Mouse (Mus musculus) heart, postnatal 0 days (tissue): ENCODE results near the gene Lyrm4. TPM values are rescaled to one million over a fixed set of nuclear protein-coding genes. Genes with fewer than 3 reads are reported as not detected.

ENCODE experiments used
- ATAC-seq: fragments of 200-750 bp; cut with Nextera tagmentation; 2 replicates; pipeline ENCODE4 v1.8.0; 2017; ENCODE audit warnings: low read depth, moderate number of reproducible peaks, moderate library complexity; ENCODE audit not compliant: insufficient read depth
- DNase-seq: peaks from one replicate; pipeline ENCODE4 v3.0.0-alpha.2; 2016; ENCODE audit warnings: low spot score
- H3K27ac ChIP-seq: fragments of 300-500 bp; sonication (generic); 2 replicates; pipeline ENCODE4 v1.5.1; 2014; ENCODE audit warnings: low read depth, mild to moderate bottlenecking
- H3K27me3 ChIP-seq: fragments of 300-500 bp; sonication (generic); 2 replicates; pipeline ENCODE4 v1.6.1; 2014; ENCODE audit warnings: low read length, mixed read lengths; ENCODE audit not compliant: control insufficient read depth, insufficient read depth
- H3K36me3 ChIP-seq: fragments of 300-500 bp; sonication (generic); replicated peaks from 2 replicates; pipeline ENCODE4 v1.6.1; 2014; ENCODE audit warnings: low read length, mixed read lengths; ENCODE audit not compliant: control insufficient read depth, insufficient read depth
- H3K4me1 ChIP-seq: fragments of 300-500 bp; sonication (generic); 2 replicates; pipeline ENCODE4 v1.6.1; 2014; ENCODE audit warnings: antibody characterized with exemption; ENCODE audit not compliant: control insufficient read depth, insufficient read depth
- H3K4me2 ChIP-seq: fragments of 300-500 bp; sonication (generic); 2 replicates; pipeline ENCODE4 v1.6.1; 2014; ENCODE audit warnings: low read depth, mild to moderate bottlenecking, low read length, moderate library complexity
- H3K4me3 ChIP-seq: fragments of 300-500 bp; sonication (generic); 2 replicates; pipeline ENCODE4 v1.5.1; 2014; ENCODE audit warnings: low read depth, low read length
- H3K9ac ChIP-seq: fragments of 300-500 bp; sonication (generic); replicated peaks from 2 replicates; pipeline ENCODE4 v1.6.1; 2014; ENCODE audit warnings: low read depth, low read length, mixed read lengths
- H3K9me3 ChIP-seq: fragments of 300-500 bp; sonication (generic); replicated peaks from 2 replicates; pipeline ENCODE4 v1.6.1; 2016; ENCODE audit warnings: low read length; ENCODE audit not compliant: control insufficient read depth
- CTCF ChIP-seq: IDR thresholded peaks from 2 replicates; pipeline ENCODE4 v1.5.1; 2016; ENCODE audit warnings: antibody characterized with exemption, control low read depth, low read depth
- EP300 ChIP-seq: IDR thresholded peaks from 2 replicates; pipeline ENCODE4 v1.6.1; 2016; ENCODE audit warnings: antibody characterized with exemption, low read depth
- WGBS: fragments of 180-500 bp; shearing (Covaris S2); extraction: QIAGEN DNeasy Blood & Tissue Kit; methylation state at CpG from one replicate; pipeline ENCODE4 v1.1.7; 2014; 5-methylcytosine and 5-hydroxymethylcytosine counted together
- polyA plus RNA-seq: library from polyadenylated mRNA; unstranded; fragments of >200 nt; fragmentation: Nextera tagmentation; extraction: Ambion mirVana; gene quantifications from 2 replicates; pipeline ENCODE4 v1.2.1, GENCODE M21; 2015
- total RNA-seq: library from RNA; depleted of rRNA; stranded (reverse); fragments of >200 nt; gene quantifications from 2 replicates; pipeline ENCODE4 v1.2.3, GENCODE M21; 2014; ENCODE audit warnings: low replicate concordance

Lyrm4 gene
- total and polyA plus RNA-seq, 2 experiments from 2014 or later, result 7.7 to 29.9 TPM

DNA sequence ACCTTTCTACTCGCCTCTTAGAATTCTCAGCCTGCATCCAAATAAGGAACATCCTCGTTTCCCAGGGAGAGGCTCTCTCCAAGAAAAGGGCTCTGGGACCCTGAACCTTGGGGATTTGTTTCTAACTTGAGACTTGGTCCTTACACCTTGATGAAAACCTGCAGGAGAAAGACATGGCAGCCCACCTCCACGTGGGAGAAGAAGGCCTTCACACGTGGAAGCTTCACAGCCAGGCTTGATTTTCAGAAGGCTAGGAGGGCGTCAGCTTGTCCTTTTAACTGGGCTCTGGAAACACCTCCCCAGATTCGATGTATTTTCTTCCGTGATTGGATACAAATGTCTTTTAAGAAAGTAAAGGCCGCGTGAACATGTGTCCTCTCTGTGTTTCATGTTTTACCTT is 147.5 kb downstream of the Lyrm4 start:
- no peaks in the 10 kb centered on the region for H3K9me3 ChIP-seq
- 51% methylated on average over 9 of the region's 9 CpGs for whole genome bisulfite sequencing
- peaks cover 11% of the 10 kb centered on the region for H3K27me3 ChIP-seq
- H3K27ac ChIP-seq, result no peak overlapping the region
- H3K4me2 ChIP-seq, result peak overlapping the region; percentile 100
- peak overlapping the region; percentile 69 for H3K4me3 ChIP-seq
- TF ChIP-seq EP300 (no peak), CTCF (no peak)
- H3K4me1 ChIP-seq, result peaks cover 10% of the 10 kb centered on the region
- H3K9ac ChIP-seq, result 0 out of 2 replicates have a peak overlapping the region, but pooled peaks have one; percentile 64
- DNase-seq (no peak), ATAC-seq (no peak)
- no peaks in the 10 kb centered on the region for H3K36me3 ChIP-seq

DNA sequence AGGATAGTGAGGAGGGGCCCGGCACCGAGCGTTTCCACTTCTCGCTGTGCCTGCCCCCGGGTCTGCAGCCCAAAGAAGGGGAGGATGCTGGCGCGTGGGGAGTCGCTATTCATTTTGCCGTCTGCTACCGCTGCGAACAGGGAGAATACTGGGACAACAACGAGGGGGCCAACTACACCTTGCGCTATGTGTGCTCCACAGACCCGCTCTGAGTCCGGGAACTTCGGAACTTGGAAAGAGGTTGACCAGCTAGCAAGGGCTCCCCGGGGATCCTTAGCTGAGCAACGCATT is 147.9 kb downstream of the Lyrm4 start:
- DNase-seq, result no peak
- peaks cover 11% of the 10 kb centered on the region for H3K27me3 ChIP-seq
- WGBS, result 3% methylated on average over 18 of the region's 18 CpGs

DNA sequence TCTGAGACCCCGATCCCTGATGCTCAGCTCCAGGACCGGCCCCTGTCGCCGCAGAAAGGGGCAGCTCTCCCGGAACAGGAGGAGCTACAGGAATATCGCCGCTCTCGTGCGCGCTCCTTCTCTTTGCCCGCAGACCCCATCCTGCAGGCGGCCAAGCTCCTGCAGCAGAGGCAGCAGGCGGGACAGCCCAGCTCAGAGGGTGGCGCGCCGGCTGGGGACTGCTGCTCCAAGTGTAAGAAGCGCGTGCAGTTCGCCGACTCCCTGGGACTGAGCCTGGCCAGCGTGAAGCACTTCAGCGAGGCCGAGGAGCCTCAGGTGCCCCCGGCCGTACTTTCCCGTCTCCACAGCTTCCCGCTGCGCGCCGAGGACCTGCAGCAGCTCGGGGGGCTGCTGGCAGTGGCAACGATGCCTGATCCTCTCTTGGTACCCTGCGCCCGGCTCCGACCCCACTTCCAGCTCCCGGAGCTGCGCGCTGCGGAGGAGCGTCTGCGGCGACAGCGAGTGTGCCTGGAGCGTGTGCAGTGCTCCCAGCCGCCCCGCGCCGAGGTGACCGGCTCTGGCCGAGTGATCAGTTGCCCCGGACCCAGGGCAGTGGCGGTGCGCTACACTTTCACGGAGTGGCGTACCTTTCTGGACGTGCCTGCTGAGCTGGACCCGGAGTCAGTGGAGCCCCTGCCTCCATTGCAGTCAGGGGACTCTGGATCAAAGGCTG is 148.5 kb downstream of the Lyrm4 start:
- Histone ChIP-seq H3K4me3 (peak overlapping the region; percentile 69), H3K4me2 (peak overlapping the region; percentile 100), H3K9me3 (no peaks in the 10 kb centered on the region), H3K4me1 (peaks cover 10% of the 10 kb centered on the region), H3K27me3 (peaks cover 11% of the 10 kb centered on the region), H3K36me3 (no peaks in the 10 kb centered on the region), H3K9ac (peak overlapping the region; percentile 64), H3K27ac (no peak overlapping the region)
- under 1% methylated on average over 57 of the region's 57 CpGs for WGBS
- DNase-seq, result peak; percentile 27
- peak; percentile 69 for ATAC-seq
- TF ChIP-seq EP300 (no peak), CTCF (no peak; the same call in 1 of the 2 replicates)

More for the DNA sequence above, 147.9 kb downstream of the Lyrm4 start:
- Histone ChIP-seq H3K4me3 (peak overlapping the region; percentile 69), H3K4me1 (peaks cover 10% of the 10 kb centered on the region), H3K27ac (no peak overlapping the region), H3K9me3 (no peaks in the 10 kb centered on the region), H3K9ac (peak overlapping the region; percentile 64), H3K36me3 (no peaks in the 10 kb centered on the region), H3K4me2 (peak overlapping the region; percentile 100)
- TF ChIP-seq CTCF (no peak), EP300 (no peak)
- ATAC-seq, result no peak

DNA sequence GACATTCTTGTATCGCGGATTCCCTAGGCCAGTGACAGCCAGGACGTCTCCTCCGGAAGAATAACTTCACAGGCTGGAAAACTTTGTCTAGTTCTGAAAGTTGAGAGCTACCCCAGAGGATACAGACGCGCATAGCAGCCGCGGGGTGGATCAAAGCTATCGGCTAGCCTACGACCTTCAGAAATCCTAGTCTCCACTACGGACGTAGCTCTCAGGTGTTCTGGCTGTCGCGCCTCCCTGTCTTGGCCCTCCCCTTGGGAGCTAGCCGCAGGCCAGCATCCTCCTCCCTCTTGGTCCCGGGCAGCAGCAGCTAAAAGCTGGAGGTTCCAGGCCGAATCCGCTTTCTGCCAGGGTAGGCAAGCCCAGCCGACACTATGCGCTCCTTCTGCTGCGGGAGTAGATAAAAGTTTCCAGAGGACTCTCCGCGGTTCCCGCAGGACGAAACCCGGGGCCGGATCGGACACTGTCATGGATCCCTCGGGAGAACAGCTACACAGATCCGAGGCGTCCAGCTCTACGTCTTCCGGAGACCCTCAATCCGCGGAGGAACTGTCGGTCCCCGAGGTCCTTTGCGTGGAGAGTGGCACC is 149.1 kb downstream of the Lyrm4 start:
- peaks cover 10% of the 10 kb centered on the region for H3K4me1 ChIP-seq
- peaks cover 11% of the 10 kb centered on the region for H3K27me3 ChIP-seq
- ATAC-seq (peak; percentile 57), DNase-seq (peak; percentile 36)
- peak overlapping the region; percentile 69 for H3K4me3 ChIP-seq
- TF ChIP-seq EP300, result no peak
- no peak for TF ChIP-seq CTCF
- no peaks in the 10 kb centered on the region for H3K9me3 ChIP-seq
- peak overlapping the region; percentile 64 for H3K9ac ChIP-seq
- H3K27ac ChIP-seq, result no peak overlapping the region
- WGBS, result under 1% methylated on average over 38 of the region's 38 CpGs
- no peaks in the 10 kb centered on the region for H3K36me3 ChIP-seq
- H3K4me2 ChIP-seq, result peak overlapping the region; percentile 100

- H3K27me3 ChIP-seq, result peaks cover 11% of the 10 kb centered on the region
- no peaks in the 10 kb centered on the region for H3K9me3 ChIP-seq
- no peak overlapping the region for H3K27ac ChIP-seq
- H3K9ac ChIP-seq, result 0 out of 2 replicates have a peak overlapping the region, but pooled peaks have one; percentile 64
- TF ChIP-seq EP300 (no peak), CTCF (no peak)
- H3K36me3 ChIP-seq, result no peaks in the 10 kb centered on the region
- WGBS, result 8% methylated on average over 15 of the region's 15 CpGs
- H3K4me1 ChIP-seq, result peaks cover 10% of the 10 kb centered on the region
- ATAC-seq, result peak; percentile 30; the same call in 1 of the 2 replicates
- H3K4me3 ChIP-seq, result peak overlapping the region; percentile 69
- peak overlapping the region; percentile 100 for H3K4me2 ChIP-seq
- DNase-seq, result peak; percentile 11
These were observed 149.6 kb downstream of the Lyrm4 start for GRCm38 (mm10) chr13:35967690-35968089.
